Mouse (Mus musculus) small intestine, adult 2 months (tissue): Measurements from ENCODE around the gene Zfp663. TPM values are rescaled to one million over a fixed set of nuclear protein-coding genes. Genes with fewer than 3 reads are reported as not detected.

Source experiments
- H3K27ac ChIP-seq: fragments of 200-500 bp; 2 replicates; pipeline ENCODE4 v1.5.1; 2012; ENCODE audit warnings: low read depth, low read length, control low read depth, inconsistent platforms; ENCODE audit not compliant: insufficient read depth
- H3K27me3 ChIP-seq: fragments of 200-500 bp; 2 replicates; pipeline ENCODE4 v1.6.1; 2012; ENCODE audit warnings: mild to moderate bottlenecking, moderate library complexity, low read length, inconsistent platforms; ENCODE audit not compliant: control insufficient read depth, insufficient read depth
- H3K36me3 ChIP-seq: fragments of 200-500 bp; 2 replicates; pipeline ENCODE4 v1.6.1; 2012; ENCODE audit warnings: mild to moderate bottlenecking, low read length, control low read depth, inconsistent platforms; ENCODE audit not compliant: control insufficient read depth, insufficient read depth
- H3K4me1 ChIP-seq: fragments of 200-500 bp; 2 replicates; pipeline ENCODE4 v1.6.1; 2012; ENCODE audit warnings: low read length, inconsistent platforms, mixed read lengths; ENCODE audit not compliant: control insufficient read depth, insufficient read depth, insufficient read length
- H3K4me3 ChIP-seq: fragments of 200-500 bp; 2 replicates; pipeline ENCODE4 v1.5.1; 2012; ENCODE audit warnings: low read depth, mild to moderate bottlenecking, control low read depth, inconsistent platforms, low read length, moderate library complexity
- CTCF ChIP-seq: fragments of 200-500 bp; IDR thresholded peaks from 2 replicates; pipeline ENCODE4 v1.5.1; 2012; ENCODE audit warnings: low read depth, mild to moderate bottlenecking, control low read depth, inconsistent platforms, low read length, moderate library complexity, mixed read lengths; ENCODE audit not compliant: insufficient replicate concordance, insufficient read length; ENCODE audit errors: extremely low read depth
- POLR2A ChIP-seq: fragments of 200-500 bp; IDR thresholded peaks from 2 replicates; pipeline ENCODE4 v1.6.1; 2012; ENCODE audit warnings: low read depth, mild to moderate bottlenecking, control low read depth, inconsistent platforms, low read length, moderate library complexity
- WGBS: fragments of 180-500 bp; shearing (Covaris S2); methylation state at CpG from one replicate; pipeline ENCODE4 v1.1.7; 2018; 5-methylcytosine and 5-hydroxymethylcytosine counted together
- polyA plus RNA-seq: library from polyadenylated mRNA; depleted of rRNA; stranded (reverse); fragments of >200 nt; gene quantifications from 2 replicates; pipeline ENCODE4 v1.2.3, GENCODE M21; 2012

The Zfp663 gene
- polyA plus RNA-seq, 1 experiment: not detected

- Histone ChIP-seq H3K4me3 (no peak overlapping the region), H3K36me3 (no peaks in the 10 kb centered on the region), H3K27ac (no peak overlapping the region), H3K27me3 (peaks cover 11% of the 10 kb centered on the region), H3K4me1 (peaks cover 2% of the 10 kb centered on the region)
- WGBS: 3% methylated on average over 13 of the region's 13 CpGs
- TF ChIP-seq CTCF (no peak), POLR2A (no peak)
These were observed 575 bp downstream of the Zfp663 start for GRCm38 (mm10) chr2:165367868-165368439.

GRCm38 (mm10) chr2:165367047-165367520 lies 1.4 kb downstream of the Zfp663 start:
- WGBS: under 1% methylated on average over 6 of the region's 8 CpGs
- Histone ChIP-seq H3K4me1 (peaks cover 2% of the 10 kb centered on the region), H3K4me3 (peak overlapping the region; percentile 37; the same call in 1 of the 2 replicates), H3K36me3 (no peaks in the 10 kb centered on the region), H3K27me3 (peaks cover 11% of the 10 kb centered on the region), H3K27ac (no peak overlapping the region)
- TF ChIP-seq POLR2A (no peak), CTCF (no peak)

- no peak overlapping the region for H3K4me3 ChIP-seq
- peaks cover 11% of the 10 kb centered on the region for H3K27me3 ChIP-seq
- TF ChIP-seq POLR2A (0 out of 2 replicates have a peak, but pooled peaks have one; percentile 9), CTCF (peak; percentile 79)
- H3K4me1 ChIP-seq: peaks cover 2% of the 10 kb centered on the region
- no peak overlapping the region for H3K27ac ChIP-seq
- H3K36me3 ChIP-seq: no peaks in the 10 kb centered on the region
- 12% methylated on average over 21 of the region's 21 CpGs for whole genome bisulfite sequencing
These were observed 4.0 kb downstream of the Zfp663 start for GRCm38 (mm10) chr2:165364334-165365091.

- Histone ChIP-seq H3K4me3 (no peak overlapping the region), H3K4me1 (peaks cover 1% of the 10 kb centered on the region), H3K36me3 (no peaks in the 10 kb centered on the region), H3K27ac (no peak overlapping the region), H3K27me3 (peaks cover 5% of the 10 kb centered on the region)
- 83% methylated on average over 6 of the region's 6 CpGs for WGBS
- no peak for TF ChIP-seq CTCF
- no peak for TF ChIP-seq POLR2A
These were observed 5.2 kb downstream of the Zfp663 start for GRCm38 (mm10) chr2:165363282-165363681.

GRCm38 (mm10) chr2:165360861-165361260 lies 7.7 kb downstream of the Zfp663 start:
- Histone ChIP-seq H3K4me3 (no peak overlapping the region), H3K36me3 (no peaks in the 10 kb centered on the region), H3K27ac (no peak overlapping the region), H3K27me3 (peaks cover 4% of the 10 kb centered on the region; the same call in 1 of the 2 replicates), H3K4me1 (no peaks in the 10 kb centered on the region)
- 0% methylated on average over 1 of the region's 1 CpGs for WGBS
- TF ChIP-seq CTCF: peak; percentile 65; the same call in 1 of the 2 replicates
- no peak for TF ChIP-seq POLR2A

GRCm38 (mm10) chr2:165351828-165352513 lies 16.6 kb downstream of the Zfp663 start:
- Histone ChIP-seq H3K36me3 (no peaks in the 10 kb centered on the region), H3K27ac (no peak overlapping the region), H3K4me1 (no peaks in the 10 kb centered on the region), H3K27me3 (0 out of 2 replicates have a peak, but pooled peaks cover 7% of the 10 kb centered on the region), H3K4me3 (no peak overlapping the region)
- 93% methylated on average over 20 of the region's 20 CpGs for WGBS
- TF ChIP-seq CTCF: no peak
- TF ChIP-seq POLR2A: no peak

GRCm38 (mm10) chr2:165349466-165349865 lies 19.1 kb downstream of the Zfp663 start:
- H3K36me3 ChIP-seq: no peaks in the 10 kb centered on the region
- no peaks in the 10 kb centered on the region for H3K4me1 ChIP-seq
- H3K4me3 ChIP-seq: no peak overlapping the region
- 0 out of 2 replicates have a peak, but pooled peaks cover 7% of the 10 kb centered on the region for H3K27me3 ChIP-seq
- TF ChIP-seq CTCF (peak; percentile 23; the same call in 1 of the 2 replicates), POLR2A (no peak)
- 25% methylated on average over 8 of the region's 8 CpGs for WGBS
- H3K27ac ChIP-seq: no peak overlapping the region
